Mouse (Mus musculus) erythroblast, embryonic 14.5 days (primary cell): ENCODE results near the gene Ahctf1.

ENCODE experiments used
- GATA1 ChIP-seq: IDR thresholded peaks from 2 replicates; pipeline ENCODE4 v1.6.1; 2012; ENCODE audit warnings: low read length, inconsistent platforms, mixed read lengths
- TAL1 ChIP-seq: IDR thresholded peaks from 3 replicates; pipeline ENCODE4 v1.6.1; 2012; ENCODE audit warnings: low read length, inconsistent platforms, mixed read lengths

DNA sequence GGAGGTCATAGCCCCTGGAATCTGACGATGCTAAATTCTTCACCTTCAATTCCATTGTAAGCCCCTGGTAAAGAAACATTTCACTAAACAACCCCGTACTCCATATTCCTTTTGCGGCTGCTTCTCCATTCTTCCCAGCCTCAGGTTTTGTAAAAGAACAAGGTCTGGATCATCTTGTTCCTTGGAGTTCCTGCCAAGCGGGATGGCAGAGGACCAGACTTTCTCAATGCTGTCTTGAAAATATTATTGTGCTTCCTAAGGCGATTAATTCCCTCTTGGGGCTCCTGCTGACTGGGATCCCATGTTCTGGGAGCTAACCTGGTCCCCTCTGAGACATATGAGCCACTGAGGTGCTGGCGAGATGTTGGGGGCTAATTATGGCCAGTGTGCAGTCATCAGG, 98.3 kb downstream of the Ahctf1 start:
- TF ChIP-seq TAL1 (no peak), GATA1 (no peak)
